Mouse (Mus musculus): Measurements from ENCODE around the gene Adam4.
"Not testable (repeated sequence)": the region's sequence is repeated elsewhere in the genome, so short reads cannot be mapped to it uniquely, and the experiment has no call there.

The Adam4 gene

GRCm38 (mm10) chr12:81421846-81422245, at the start of gene Adam4:
Gene Adam4, minus strand, starts transcription at chr12:81421946.
- in situ Hi-C loops (cut with MboI, MseI), result no loop called here

GRCm38 (mm10) chr12:81459051-81459450, 37.3 kb upstream of the Adam4 start:
- in situ Hi-C loops (cut with MboI, MseI), result not testable (repeated sequence)

GRCm38 (mm10) chr12:81438985-81439384, 17.2 kb upstream of the Adam4 start:
- in situ Hi-C loops (cut with MboI, MseI), result not testable (repeated sequence)

- in situ Hi-C loops (cut with MboI, MseI), result not testable (repeated sequence)
Measured at GRCm38 (mm10) chr12:81434778-81435177, 13.0 kb upstream of the Adam4 start.

- in situ Hi-C loops (cut with MboI, MseI), result no loop called here
Measured at GRCm38 (mm10) chr12:81413211-81413610, 8.5 kb downstream of the Adam4 start.

GRCm38 (mm10) chr12:81408966-81409365, 12.8 kb downstream of the Adam4 start:
- in situ Hi-C loops (cut with MboI, MseI), result no loop called here

GRCm38 (mm10) chr12:81402187-81402586, 19.6 kb downstream of the Adam4 start:
- in situ Hi-C loops (cut with MboI, MseI), result loop anchor here (5.0 kb wide), 1 partner anchor 425 kb away; no protein-coding TSS in a partner anchor

- in situ Hi-C loops (cut with MboI, MseI), result not testable (repeated sequence)
Measured at GRCm38 (mm10) chr12:81379364-81379763, 42.4 kb downstream of the Adam4 start, which contains the start of gene Gm4787. Gene Gm4787, minus strand, starts transcription at chr12:81379464.

All from regulatory T cell (primary cell).